Mouse (Mus musculus) embryonic fibroblast, embryonic 13.5 days (primary cell): ENCODE measurements at regions not wholly inside any gene's neighbourhood (a gene's known extent, or its start where the extent isn't known, plus 50 kb on each side); places are given as distances from the start of the nearest gene placed in this dataset.
A peak's percentile ranks its signal among the peaks of the same experiment; 100 is the strongest.

Experiments used
- H3K27ac ChIP-seq: 2 replicates; pipeline ENCODE4 v1.5.1; 2012; ENCODE audit warnings: low read length, control low read depth, inconsistent platforms; ENCODE audit not compliant: insufficient read depth
- H3K4me1 ChIP-seq: 2 replicates; pipeline ENCODE4 v1.6.1; 2011; ENCODE audit warnings: low read length; ENCODE audit not compliant: control insufficient read depth, insufficient read depth
- H3K4me3 ChIP-seq: 2 replicates; pipeline ENCODE4 v1.5.1; 2011; ENCODE audit warnings: mild to moderate bottlenecking, control low read depth, low read length; ENCODE audit not compliant: insufficient read depth
- CTCF ChIP-seq: IDR thresholded peaks from 2 replicates; pipeline ENCODE4 v1.5.1; 2011; ENCODE audit warnings: mild to moderate bottlenecking, control low read depth, low read length, moderate library complexity, borderline replicate concordance; ENCODE audit not compliant: insufficient read depth
- POLR2A ChIP-seq: IDR thresholded peaks from 2 replicates; pipeline ENCODE4 v1.6.1; 2011; ENCODE audit warnings: low read depth, mild to moderate bottlenecking, control low read depth, low read length, moderate library complexity

DNA sequence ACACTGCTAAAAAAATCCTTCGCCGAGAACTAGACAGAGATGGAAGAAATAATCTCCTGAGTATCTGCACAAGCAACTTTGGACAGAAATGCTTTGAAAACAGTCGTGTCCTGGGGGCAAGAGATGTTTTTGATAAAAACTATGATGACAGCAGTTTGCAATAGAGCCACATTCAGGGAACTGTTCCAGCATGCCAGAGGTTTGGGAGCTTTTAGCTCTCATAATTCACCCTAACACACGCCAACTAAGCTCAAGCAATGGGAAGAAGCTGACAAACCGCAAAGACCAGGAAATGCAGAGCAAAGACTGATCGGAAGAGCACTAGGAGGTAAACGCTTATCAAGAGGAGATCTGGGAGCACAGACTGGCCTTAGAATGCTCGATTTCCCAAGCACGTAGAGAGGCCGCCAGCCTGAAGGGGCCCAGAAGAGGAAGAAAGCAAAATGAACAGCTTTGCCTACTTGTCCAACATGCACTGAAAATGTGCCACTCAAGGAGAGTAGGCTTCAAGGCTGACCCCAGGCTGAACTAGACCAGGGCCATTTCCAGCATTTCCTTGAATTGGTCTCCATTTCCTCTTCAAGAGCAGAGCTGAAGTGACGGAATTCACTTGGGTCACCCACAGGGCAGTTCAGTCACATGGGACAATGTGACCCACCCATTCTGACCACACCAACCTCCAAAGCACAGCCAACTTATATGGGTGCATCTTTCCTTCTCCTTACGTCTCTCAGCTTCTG lies 130.7 kb downstream of the Kcna5 start:
- peak overlapping the region; percentile 51; the same call in 1 of the 2 replicates for H3K27ac ChIP-seq
- TF ChIP-seq POLR2A: no peak
- TF ChIP-seq CTCF: no peak
- no peaks in the 10 kb centered on the region for H3K4me1 ChIP-seq
- H3K4me3 ChIP-seq: no peak overlapping the region

DNA sequence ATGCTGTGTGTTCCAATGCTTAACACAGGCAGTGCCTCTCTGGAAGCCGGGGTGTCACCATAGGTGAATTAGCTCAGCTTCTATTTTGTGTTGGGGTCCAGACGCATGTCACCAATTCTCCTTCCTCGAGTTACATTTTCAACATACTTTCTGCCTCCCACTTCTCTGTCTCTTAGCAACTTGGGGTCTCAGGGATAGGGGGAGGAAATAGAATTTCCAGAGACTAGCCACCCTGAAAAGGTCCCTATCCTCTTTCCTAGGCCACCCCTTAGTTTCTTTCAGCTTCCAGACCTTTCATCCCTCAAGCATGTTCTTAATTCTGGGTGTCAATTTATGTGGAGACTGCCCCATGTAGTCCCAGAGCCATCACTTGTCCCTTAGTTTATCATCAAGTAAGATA lies 135.6 kb downstream of the Kcna5 start:
- no peak overlapping the region for H3K4me3 ChIP-seq
- no peak for TF ChIP-seq CTCF
- TF ChIP-seq POLR2A: no peak
- H3K4me1 ChIP-seq: no peaks in the 10 kb centered on the region; the same call in 1 of the 2 replicates
- H3K27ac ChIP-seq: no peak overlapping the region

- no peaks in the 10 kb centered on the region; the same call in 1 of the 2 replicates for H3K4me1 ChIP-seq
- no peak overlapping the region for H3K27ac ChIP-seq
- no peak overlapping the region for H3K4me3 ChIP-seq
- no peak for TF ChIP-seq POLR2A
- no peak for TF ChIP-seq CTCF
Observed at GRCm38 (mm10) chr6:126398641-126399040, 136.6 kb downstream of the Kcna5 start.

GRCm38 (mm10) chr6:126395015-126395414 lies 140.2 kb downstream of the Kcna5 start:
- Histone ChIP-seq H3K27ac (no peak overlapping the region), H3K4me1 (no peaks in the 10 kb centered on the region; the same call in 1 of the 2 replicates), H3K4me3 (no peak overlapping the region)
- no peak for TF ChIP-seq CTCF
- no peak for TF ChIP-seq POLR2A

GRCm38 (mm10) chr6:126394111-126394809 lies 141.0 kb downstream of the Kcna5 start:
- H3K4me3 ChIP-seq: no peak overlapping the region
- no peak overlapping the region for H3K27ac ChIP-seq
- no peaks in the 10 kb centered on the region; the same call in 1 of the 2 replicates for H3K4me1 ChIP-seq
- TF ChIP-seq POLR2A (no peak), CTCF (no peak)

GRCm38 (mm10) chr6:126384210-126385012 lies 150.8 kb downstream of the Kcna5 start:
- peak overlapping the region; percentile 56; the same call in 1 of the 2 replicates for H3K27ac ChIP-seq
- no peaks in the 10 kb centered on the region; the same call in 1 of the 2 replicates for H3K4me1 ChIP-seq
- no peak overlapping the region for H3K4me3 ChIP-seq
- TF ChIP-seq CTCF: no peak
- TF ChIP-seq POLR2A: no peak

- H3K4me1 ChIP-seq: no peaks in the 10 kb centered on the region
- no peak for TF ChIP-seq POLR2A
- TF ChIP-seq CTCF: no peak
- H3K27ac ChIP-seq: no peak overlapping the region
- no peak overlapping the region for H3K4me3 ChIP-seq
Observed at GRCm38 (mm10) chr6:126377216-126377615, 158.0 kb downstream of the Kcna5 start.

- TF ChIP-seq POLR2A: no peak
- TF ChIP-seq CTCF: no peak
- H3K4me3 ChIP-seq: no peak overlapping the region
- H3K27ac ChIP-seq: no peak overlapping the region
- H3K4me1 ChIP-seq: no peaks in the 10 kb centered on the region
Observed at GRCm38 (mm10) chr6:126374970-126375620, 160.1 kb downstream of the Kcna5 start.

- TF ChIP-seq CTCF (peak; percentile 86; the same call in 1 of the 2 replicates), POLR2A (no peak)
- H3K27ac ChIP-seq: no peak overlapping the region
- H3K4me1 ChIP-seq: peaks cover 2% of the 10 kb centered on the region; the same call in 1 of the 2 replicates
- no peak overlapping the region for H3K4me3 ChIP-seq
Observed at GRCm38 (mm10) chr6:126371971-126372370, 163.2 kb downstream of the Kcna5 start.
